Mouse (Mus musculus): Measurements from ENCODE around the gene Gss.
A peak's percentile ranks its signal among the peaks of the same experiment; 100 is the strongest.
"Not testable (repeated sequence)": the region's sequence is repeated elsewhere in the genome, so short reads cannot be mapped to it uniquely, and the experiment has no call there.

Gene Gss

GRCm38 (mm10) chr2:155613953-155614352, 21.3 kb upstream of the Gss start:
- DNase-seq, result no peak

- DNase-seq, result peak; percentile 75 to 79
Observed at GRCm38 (mm10) chr2:155613326-155613755, 20.7 kb upstream of the Gss start.

- DNase-seq, result no peak
Observed at GRCm38 (mm10) chr2:155611834-155612550, 19.4 kb upstream of the Gss start.

- no peak for DNase-seq
Observed at GRCm38 (mm10) chr2:155610978-155611377, 18.4 kb upstream of the Gss start, which contains the start of gene Myh7b. Myh7b (plus strand) TSS chr2:155611212.

GRCm38 (mm10) chr2:155606360-155606759, 13.8 kb upstream of the Gss start:
- no peak for DNase-seq

- DNase-seq, result not testable (repeated sequence)
Observed at GRCm38 (mm10) chr2:155605236-155605589, 12.6 kb upstream of the Gss start.

GRCm38 (mm10) chr2:155604560-155605235, 12.1 kb upstream of the Gss start:
- no peak for DNase-seq

GRCm38 (mm10) chr2:155603707-155604106, 11.1 kb upstream of the Gss start:
- no peak for DNase-seq

GRCm38 (mm10) chr2:155595516-155595915, 2.9 kb upstream of the Gss start:
- DNase-seq, result no peak

GRCm38 (mm10) chr2:155592854-155593283, 259 bp upstream of the Gss start:
- no peak for DNase-seq

GRCm38 (mm10) chr2:155591676-155592075, 934 bp downstream of the Gss start:
- DNase-seq, result no peak

GRCm38 (mm10) chr2:155590876-155591275, 1.7 kb downstream of the Gss start:
- DNase-seq, result no peak

GRCm38 (mm10) chr2:155589521-155589920, 3.1 kb downstream of the Gss start:
- no peak for DNase-seq

- DNase-seq, result no peak
Observed at GRCm38 (mm10) chr2:155588136-155588535, 4.5 kb downstream of the Gss start.

- DNase-seq, result no peak
Observed at GRCm38 (mm10) chr2:155585486-155585885, 7.1 kb downstream of the Gss start.

GRCm38 (mm10) chr2:155585082-155585481, 7.5 kb downstream of the Gss start:
- DNase-seq, result no peak

- DNase-seq, result peak; percentile 21 to 29
Observed at GRCm38 (mm10) chr2:155583927-155584530, 8.6 kb downstream of the Gss start.

- DNase-seq, result no peak
Observed at GRCm38 (mm10) chr2:155582996-155583395, 9.6 kb downstream of the Gss start.

- no peak for DNase-seq
Observed at GRCm38 (mm10) chr2:155582384-155582995, 10.1 kb downstream of the Gss start.

- DNase-seq, result no peak
Observed at GRCm38 (mm10) chr2:155580331-155580730, 12.3 kb downstream of the Gss start.

- no peak for DNase-seq
Observed at GRCm38 (mm10) chr2:155576656-155577055, 16.0 kb downstream of the Gss start.

- DNase-seq, result no peak
Observed at GRCm38 (mm10) chr2:155574700-155575099, 17.9 kb downstream of the Gss start.

GRCm38 (mm10) chr2:155573996-155574395, 18.6 kb downstream of the Gss start:
- no peak for DNase-seq

- DNase-seq, result no peak
Observed at GRCm38 (mm10) chr2:155573001-155573400, 19.6 kb downstream of the Gss start.

All from B cell, adult 2 months (primary cell).